Mouse (Mus musculus): ENCODE measurements around the gene Il12rb2.
A peak's percentile ranks its signal among the peaks of the same experiment; 100 is the strongest.

Il12rb2 gene

DNA sequence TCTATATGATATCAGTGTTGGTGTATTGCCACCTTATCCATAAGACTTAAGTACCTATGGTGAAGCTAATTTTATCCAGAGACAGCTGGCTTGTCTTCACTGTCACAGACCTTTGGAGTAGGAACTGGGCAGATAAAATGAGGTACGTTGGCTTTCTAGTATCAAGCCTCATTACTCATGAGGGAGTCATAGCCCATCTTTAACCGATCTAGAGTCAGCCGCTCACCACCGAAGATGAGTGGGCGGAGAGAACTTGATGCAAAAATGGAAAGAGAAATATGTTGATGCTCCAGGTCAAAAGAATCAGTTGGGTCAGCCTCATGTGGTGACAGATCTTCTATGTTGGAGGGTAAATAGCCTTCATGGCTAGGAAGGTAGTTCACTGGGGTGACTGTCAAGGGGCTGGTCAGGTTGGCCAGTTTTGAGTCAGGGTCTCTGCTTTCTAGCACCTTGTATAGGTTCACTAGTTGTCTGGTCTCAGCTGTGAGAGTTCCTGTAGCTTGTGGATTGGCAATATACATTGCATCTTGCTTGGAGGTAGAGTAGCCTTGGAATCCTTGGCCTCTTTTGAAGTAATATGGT lies 83.9 kb downstream of the Il12rb2 start:
- DNase-seq = no peak

DNA sequence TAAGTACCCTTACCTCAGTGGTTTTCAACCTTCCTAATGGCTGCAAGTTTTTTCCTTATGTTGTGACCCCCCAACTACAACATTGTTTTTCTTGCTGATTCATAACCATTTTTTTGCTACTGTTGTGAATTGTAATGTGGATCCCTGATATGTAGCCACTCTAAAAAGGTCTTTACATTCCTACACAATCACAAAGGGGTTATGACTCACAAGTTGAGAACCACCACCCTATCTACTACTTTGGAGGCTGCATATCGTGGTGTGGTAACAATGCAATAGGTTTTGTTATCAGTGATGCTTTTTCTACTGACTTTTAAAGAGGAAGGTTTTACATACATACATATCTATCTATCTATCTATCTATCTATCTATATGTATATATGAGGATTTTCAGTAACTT lies 93.1 kb downstream of the Il12rb2 start:
- no peak for DNase-seq

DNA sequence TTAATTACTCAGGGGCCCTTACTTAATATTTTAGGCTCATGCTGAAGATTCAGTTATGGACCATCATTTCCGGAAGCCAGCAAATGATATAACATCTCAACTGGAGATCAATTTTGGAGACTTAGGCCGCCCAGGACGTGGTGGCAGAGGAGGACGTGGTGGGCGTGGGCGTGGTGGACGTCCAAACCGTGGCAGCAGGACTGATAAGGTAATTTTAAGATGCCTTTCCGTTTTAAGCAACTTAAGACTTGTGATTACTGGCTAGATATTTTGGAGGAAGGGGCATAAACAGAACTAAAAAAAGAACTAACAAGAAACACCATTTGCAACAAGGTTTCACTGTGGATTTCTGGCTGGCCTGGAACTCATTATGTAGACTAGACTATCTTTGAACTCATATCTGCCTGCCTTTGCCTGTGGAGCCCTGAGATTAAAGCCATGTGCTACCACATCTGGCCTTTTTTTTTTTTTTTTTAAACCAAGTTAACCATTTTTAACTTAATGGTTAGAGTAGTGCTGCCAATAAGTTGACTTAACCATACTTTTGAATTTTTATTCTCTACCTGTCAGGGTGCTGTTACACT lies 94.3 kb downstream of the Il12rb2 start:
- no peak for DNase-seq

DNA sequence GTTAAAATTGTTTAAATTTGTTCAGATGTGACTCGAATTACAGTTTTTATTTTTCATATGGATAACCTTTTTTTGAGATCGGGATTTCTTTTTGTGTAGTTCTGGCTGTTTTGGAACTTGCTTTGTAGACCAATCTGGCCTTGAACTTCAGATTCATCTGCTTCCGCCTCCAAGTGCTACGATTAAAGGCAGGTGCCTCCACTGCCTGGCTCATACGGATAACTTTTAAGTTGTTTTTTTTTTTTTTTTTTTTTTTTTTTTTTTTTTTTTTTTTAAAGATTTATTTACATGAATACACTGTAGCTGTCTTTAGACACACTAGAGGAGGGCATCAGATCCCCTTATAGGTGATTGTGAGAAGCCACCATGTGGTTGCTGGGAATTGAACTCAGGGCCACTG lies 98.0 kb downstream of the Il12rb2 start:
- no peak for DNase-seq

DNA sequence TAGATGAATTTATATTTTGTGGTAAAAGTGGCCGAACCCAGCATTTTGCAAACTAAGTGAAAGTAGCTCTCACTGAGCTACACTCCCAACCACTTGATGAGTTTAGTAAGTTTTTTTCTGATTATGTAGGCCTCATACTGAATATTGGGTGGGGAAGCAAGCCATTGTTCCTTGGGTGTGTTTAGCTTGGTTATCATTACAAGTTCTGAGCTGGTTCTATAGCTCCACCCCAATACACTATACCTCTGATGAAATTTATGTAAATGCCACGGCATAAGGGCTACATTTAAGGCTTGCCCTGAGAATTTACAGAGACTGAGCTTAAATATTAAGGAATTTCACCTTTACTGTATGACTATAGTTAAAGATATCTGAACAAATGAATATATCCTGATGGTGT lies 106.5 kb downstream of the Il12rb2 start:
- DNase-seq = no peak

DNA sequence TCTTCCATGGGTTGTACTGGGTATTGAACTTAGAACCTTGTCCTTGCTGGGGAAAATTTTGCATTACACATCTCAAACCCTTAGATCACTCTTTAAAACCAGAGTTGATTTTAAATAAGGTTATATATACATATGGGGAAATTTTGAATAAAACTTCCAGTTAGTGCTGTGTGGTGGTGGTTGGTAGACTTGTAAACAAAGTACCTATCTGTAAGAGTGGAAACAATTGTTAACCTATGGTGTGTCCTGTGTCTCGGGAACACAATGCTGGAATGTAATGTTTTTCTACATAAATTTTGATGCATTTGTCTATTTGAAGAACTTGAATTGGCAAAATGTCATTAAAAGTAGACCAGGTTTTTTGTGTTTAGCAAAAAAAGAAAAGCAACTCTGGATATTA lies 107.0 kb downstream of the Il12rb2 start:
- DNase-seq = no peak

DNA sequence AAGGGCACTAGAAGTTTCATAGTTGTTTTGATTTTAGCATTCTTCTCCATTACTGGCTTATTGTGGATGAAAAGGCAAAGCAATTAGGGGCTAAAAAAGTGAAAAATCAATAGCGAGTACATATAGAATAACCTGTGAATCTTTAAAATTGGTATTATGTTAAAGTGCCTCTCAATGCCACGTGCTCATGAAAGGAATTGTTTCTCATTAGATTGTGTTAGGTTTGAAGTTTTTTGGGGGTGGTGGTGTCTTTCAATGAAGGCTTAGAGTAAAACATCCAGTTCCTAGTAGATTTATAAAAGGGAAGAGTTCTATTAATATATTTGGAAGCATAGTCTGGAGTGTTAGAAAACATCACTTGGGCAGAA lies 107.8 kb downstream of the Il12rb2 start:
- no peak for DNase-seq

DNA sequence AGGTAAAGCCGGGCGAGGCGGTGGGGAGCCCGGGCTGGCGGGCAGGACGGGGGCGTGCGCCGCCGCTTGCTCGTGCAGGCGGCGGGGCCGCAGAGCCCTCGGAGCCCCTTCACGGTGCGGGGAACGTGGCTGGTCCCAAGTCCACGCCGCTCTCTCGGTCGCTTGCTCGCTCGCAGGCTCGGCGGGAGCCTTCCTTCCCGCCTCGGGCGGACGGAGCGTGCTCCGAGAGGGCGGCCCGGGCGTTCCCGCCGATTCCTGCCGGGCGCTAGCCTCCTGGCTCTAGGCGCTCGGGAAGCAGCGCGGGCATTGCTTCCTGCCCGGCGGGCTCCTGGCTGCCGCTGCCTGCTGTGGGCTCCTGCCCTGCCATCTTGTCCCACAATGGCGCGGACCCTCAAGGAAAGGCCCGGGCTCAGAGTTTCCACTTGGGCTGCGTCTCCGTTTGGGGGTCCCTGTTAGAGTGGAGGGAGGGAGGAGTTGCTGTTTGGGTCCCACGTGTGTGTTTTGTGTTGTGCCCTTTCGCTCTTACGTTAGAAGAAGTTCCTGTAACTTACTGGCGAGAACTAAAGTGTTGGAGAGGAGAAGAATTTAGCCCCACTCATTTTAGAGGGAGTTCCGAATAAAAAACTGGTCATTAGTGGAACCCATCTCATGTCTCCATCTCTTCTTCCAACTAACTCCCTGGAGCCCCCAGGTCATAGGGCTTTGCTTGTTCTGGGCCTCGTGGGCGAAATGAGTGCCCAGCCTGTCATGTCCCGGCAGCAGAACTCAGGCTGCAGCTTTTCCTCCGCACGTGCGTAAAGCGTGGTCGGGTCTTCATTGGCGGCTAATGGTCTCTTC lies 108.4 kb downstream of the Il12rb2 start:
- peak; percentile 33 to 40 for DNase-seq

DNA sequence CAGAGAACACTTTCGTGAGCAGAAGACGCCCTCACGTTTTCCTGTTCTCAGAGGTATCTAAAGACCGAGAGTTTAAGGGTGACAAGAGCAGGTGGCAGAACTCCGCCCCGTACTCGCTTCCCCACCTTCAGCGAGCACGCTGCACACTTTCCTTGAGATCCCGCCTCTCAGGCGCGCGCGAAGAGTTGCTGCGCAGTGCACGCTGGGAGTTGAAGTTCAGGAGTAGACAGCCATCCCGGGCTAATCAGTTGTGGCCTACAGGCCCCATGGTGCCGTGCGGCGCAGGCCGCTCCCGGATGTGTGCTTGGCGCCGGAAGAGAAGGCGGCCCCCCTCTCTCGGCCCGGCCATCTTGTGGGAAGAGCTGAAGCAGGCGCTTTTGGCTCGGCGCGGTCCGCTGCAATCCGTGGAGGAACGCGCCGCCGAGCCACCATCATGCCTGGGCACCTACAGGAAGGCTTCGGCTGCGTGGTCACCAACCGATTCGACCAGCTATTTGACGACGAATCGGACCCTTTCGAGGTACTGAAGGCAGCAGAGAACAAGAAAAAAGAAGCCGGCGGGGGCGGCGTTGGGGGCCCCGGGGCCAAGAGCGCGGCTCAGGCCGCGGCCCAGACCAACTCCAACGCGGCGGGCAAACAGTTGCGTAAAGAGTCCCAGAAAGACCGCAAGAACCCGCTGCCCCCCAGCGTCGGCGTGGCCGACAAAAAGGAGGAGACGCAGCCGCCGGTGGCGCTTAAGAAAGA lies 109.2 kb downstream of the Il12rb2 start:
- peak; percentile 98 for DNase-seq

DNA sequence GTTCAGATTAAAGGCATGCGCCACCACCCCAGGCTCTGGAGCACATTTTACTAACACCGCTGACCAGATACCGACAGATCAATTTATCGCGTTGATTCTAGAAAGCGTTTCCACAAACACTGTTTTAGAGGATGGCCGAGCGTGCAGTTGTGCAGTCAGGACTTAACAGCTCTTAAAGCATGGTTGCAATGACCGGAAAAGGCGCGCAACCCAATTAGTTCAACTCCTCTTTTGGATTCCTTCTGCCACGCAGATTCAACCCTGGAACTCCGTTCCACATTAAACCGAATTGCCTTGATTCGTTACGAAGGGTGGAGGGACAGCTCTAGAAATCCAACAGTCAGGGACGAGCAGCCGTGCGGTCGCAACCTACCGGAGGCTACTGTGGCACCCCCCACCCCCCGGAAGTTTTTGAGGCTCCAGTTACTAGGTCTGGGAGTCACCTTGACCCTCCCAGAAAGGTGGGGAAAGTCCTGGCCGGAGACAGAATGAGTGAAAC lies 109.8 kb downstream of the Il12rb2 start:
- no peak for DNase-seq

DNA sequence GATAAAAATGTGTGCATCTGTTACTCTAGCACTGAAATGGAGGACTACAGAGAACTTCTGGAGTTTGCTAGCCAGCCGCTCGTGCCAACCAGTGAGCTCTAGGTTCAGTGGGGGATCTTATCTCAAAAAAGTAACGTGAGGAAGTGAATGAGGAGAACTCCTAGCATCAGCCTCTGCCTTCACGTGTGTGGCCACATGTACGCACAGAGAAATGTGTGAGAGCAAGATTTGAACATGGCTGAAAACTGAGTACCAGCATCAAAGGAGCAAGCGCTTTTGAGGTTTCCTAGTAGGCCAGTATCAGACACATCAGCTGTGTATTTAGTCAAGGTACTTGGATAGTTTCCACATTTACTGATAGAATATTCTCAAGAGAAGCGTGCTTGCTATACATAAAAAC lies 111.1 kb downstream of the Il12rb2 start:
- no peak for DNase-seq

DNA sequence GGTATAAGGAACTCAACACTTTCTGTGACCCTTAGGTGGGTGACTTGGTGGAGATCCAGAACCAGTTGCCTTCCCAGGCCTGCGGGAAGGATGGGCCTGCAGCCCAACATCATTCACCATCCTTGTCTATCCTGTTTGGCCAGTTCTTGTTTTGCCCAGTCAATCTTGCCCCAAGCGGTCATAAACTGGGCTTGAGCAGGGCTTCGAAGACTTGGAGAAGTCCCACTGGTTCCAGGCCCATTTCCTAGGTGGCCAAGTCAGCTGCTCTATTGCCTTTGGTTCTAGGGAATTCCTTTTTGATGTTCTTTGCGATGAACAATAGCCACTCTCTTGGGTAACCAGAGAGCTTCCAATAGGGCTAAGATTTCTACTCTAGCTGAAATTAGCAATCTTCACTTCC lies 124.9 kb downstream of the Il12rb2 start:
- DNase-seq = no peak

DNA sequence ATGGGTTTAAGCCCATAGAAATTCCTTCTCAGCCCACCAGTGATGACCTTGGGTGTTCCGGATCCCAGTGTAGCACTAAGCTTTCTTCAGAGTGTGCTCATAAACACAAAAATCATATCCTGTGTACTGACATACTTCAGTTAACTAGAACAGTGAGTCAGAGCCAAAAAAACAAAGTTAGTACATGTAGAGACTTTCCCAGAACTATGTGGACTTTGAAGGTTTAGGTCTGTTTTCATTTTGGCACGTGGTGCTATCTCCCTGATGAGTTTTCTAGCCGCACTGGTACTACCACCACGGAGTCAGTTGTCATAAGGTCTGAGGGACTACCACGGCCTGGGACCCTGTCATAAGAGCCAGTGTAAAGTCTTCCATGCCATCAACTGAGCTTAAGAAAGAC lies 131.5 kb downstream of the Il12rb2 start:
- DNase-seq = no peak

DNA sequence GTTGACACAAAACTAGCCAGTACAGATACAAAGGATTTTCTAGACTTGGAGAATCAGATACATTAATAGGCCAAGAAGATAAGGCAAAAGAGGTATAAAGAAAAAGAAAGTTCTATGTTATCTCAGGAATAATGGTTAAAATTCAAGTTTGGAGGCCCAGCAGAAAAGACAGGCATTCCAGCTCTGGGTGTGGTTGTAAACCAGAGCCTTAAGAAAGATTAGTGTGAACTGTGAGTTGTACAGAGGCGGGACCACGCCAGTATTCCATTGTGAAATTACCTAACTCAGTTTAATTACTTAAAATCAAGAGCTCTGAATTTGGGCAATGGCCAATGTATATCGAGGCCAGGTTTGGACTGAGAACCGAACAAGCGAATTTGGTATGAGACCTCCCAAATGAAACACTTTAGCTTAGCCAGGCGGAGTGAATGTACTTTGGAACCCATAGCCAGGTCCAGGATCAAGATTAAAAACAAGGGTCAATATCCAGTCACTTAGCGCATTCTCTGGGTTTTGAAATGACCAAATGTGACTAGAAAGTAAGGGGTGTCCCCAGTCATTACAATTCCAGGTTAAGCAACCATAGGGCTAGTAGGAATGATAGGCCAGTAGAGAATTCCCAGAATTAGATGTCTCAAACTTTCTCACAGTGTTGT lies 132.1 kb downstream of the Il12rb2 start:
- peak; percentile 19 to 45 for DNase-seq
